Mouse (Mus musculus): Measurements from ENCODE around the gene Foxp2. TPM values are rescaled to one million over a fixed set of nuclear protein-coding genes. Genes with fewer than 3 reads are reported as not detected.

Foxp2 gene
- total and polyA plus RNA-seq, 2 experiments from 2014 or later, result 2.5 to 7.6 TPM

GRCm38 (mm10) chr6:15121339-15121738 is 220.2 kb downstream of the Foxp2 start:
- TF ChIP-seq CTCF (IDR thresholded peaks at IDR 0.05; ENCODE audit: low read depth) (no peak), EP300 (IDR thresholded peaks at IDR 0.05; ENCODE audit: low read depth) (no peak)
- ATAC-seq (ENCODE audit: insufficient read depth, low read depth) (no peak), DNase-seq (ENCODE audit: low spot score) (no peak)
- Histone ChIP-seq H3K27ac (ENCODE audit: low read depth) (no peak overlapping the region), H3K9ac (replicated peaks; ENCODE audit: low read depth, low read length) (no peak overlapping the region), H3K4me1 (ENCODE audit: control insufficient read depth, insufficient read depth) (no peaks in the 10 kb centered on the region), H3K9me3 (replicated peaks; ENCODE audit: control insufficient read depth, low read length) (no peaks in the 10 kb centered on the region), H3K4me3 (ENCODE audit: low read depth, low read length) (no peak overlapping the region), H3K4me2 (ENCODE audit: low read depth, low read length) (no peak overlapping the region), H3K36me3 (replicated peaks; ENCODE audit: control insufficient read depth, insufficient read depth, low read length) (no peaks in the 10 kb centered on the region), H3K27me3 (ENCODE audit: control insufficient read depth, insufficient read depth, low read length) (no peaks in the 10 kb centered on the region)

- 85% methylated on average over 2 of the region's 2 CpGs for WGBS
- H3K4me3 ChIP-seq (ENCODE audit: low read depth, low read length), result no peak overlapping the region
- H3K9ac ChIP-seq (replicated peaks; ENCODE audit: low read depth, low read length), result no peak overlapping the region
- no peaks in the 10 kb centered on the region for H3K27me3 ChIP-seq (ENCODE audit: control insufficient read depth, insufficient read depth, low read length)
- DNase-seq (ENCODE audit: low spot score), result no peak
- no peak overlapping the region for H3K4me2 ChIP-seq (ENCODE audit: low read depth, low read length)
- no peak for ATAC-seq (ENCODE audit: insufficient read depth, low read depth)
- H3K27ac ChIP-seq (ENCODE audit: low read depth), result no peak overlapping the region
- H3K4me1 ChIP-seq (ENCODE audit: control insufficient read depth, insufficient read depth), result no peaks in the 10 kb centered on the region
- TF ChIP-seq EP300 (IDR thresholded peaks at IDR 0.05; ENCODE audit: low read depth) (no peak), CTCF (IDR thresholded peaks at IDR 0.05; ENCODE audit: low read depth) (no peak)
- no peaks in the 10 kb centered on the region for H3K36me3 ChIP-seq (replicated peaks; ENCODE audit: control insufficient read depth, insufficient read depth, low read length)
- H3K9me3 ChIP-seq (replicated peaks; ENCODE audit: control insufficient read depth, low read length), result no peaks in the 10 kb centered on the region
These were observed 229.0 kb downstream of the Foxp2 start for GRCm38 (mm10) chr6:15130142-15130541.

- DNase-seq (ENCODE audit: low spot score) (no peak), ATAC-seq (ENCODE audit: insufficient read depth, low read depth) (no peak)
- H3K4me1 ChIP-seq (ENCODE audit: control insufficient read depth, insufficient read depth), result no peaks in the 10 kb centered on the region
- H3K4me2 ChIP-seq (ENCODE audit: low read depth, low read length), result no peak overlapping the region
- H3K9me3 ChIP-seq (replicated peaks; ENCODE audit: control insufficient read depth, low read length), result no peaks in the 10 kb centered on the region
- no peaks in the 10 kb centered on the region for H3K36me3 ChIP-seq (replicated peaks; ENCODE audit: control insufficient read depth, insufficient read depth, low read length)
- no peak overlapping the region for H3K27ac ChIP-seq (ENCODE audit: low read depth)
- H3K27me3 ChIP-seq (ENCODE audit: control insufficient read depth, insufficient read depth, low read length), result no peaks in the 10 kb centered on the region
- WGBS, result 69% methylated on average over 1 of the region's 1 CpGs
- no peak overlapping the region for H3K9ac ChIP-seq (replicated peaks; ENCODE audit: low read depth, low read length)
- no peak overlapping the region for H3K4me3 ChIP-seq (ENCODE audit: low read depth, low read length)
- TF ChIP-seq CTCF (IDR thresholded peaks at IDR 0.05; ENCODE audit: low read depth) (no peak), EP300 (IDR thresholded peaks at IDR 0.05; ENCODE audit: low read depth) (no peak)
These were observed 240.9 kb downstream of the Foxp2 start for GRCm38 (mm10) chr6:15142094-15142493.

- Histone ChIP-seq H3K4me2 (ENCODE audit: low read depth, low read length) (no peak overlapping the region), H3K27me3 (ENCODE audit: control insufficient read depth, insufficient read depth, low read length) (no peaks in the 10 kb centered on the region), H3K9me3 (replicated peaks; ENCODE audit: control insufficient read depth, low read length) (no peaks in the 10 kb centered on the region), H3K27ac (ENCODE audit: low read depth) (no peak overlapping the region), H3K36me3 (replicated peaks; ENCODE audit: control insufficient read depth, insufficient read depth, low read length) (no peaks in the 10 kb centered on the region), H3K4me1 (ENCODE audit: control insufficient read depth, insufficient read depth) (no peaks in the 10 kb centered on the region), H3K4me3 (ENCODE audit: low read depth, low read length) (no peak overlapping the region), H3K9ac (replicated peaks; ENCODE audit: low read depth, low read length) (no peak overlapping the region)
- TF ChIP-seq CTCF (IDR thresholded peaks at IDR 0.05; ENCODE audit: low read depth), result no peak
- no peak for TF ChIP-seq EP300 (IDR thresholded peaks at IDR 0.05; ENCODE audit: low read depth)
- ATAC-seq (ENCODE audit: insufficient read depth, low read depth), result no peak
- DNase-seq (ENCODE audit: low spot score), result no peak
- 74% methylated on average over 3 of the region's 3 CpGs for WGBS
These were observed 250.5 kb downstream of the Foxp2 start for GRCm38 (mm10) chr6:15151619-15152018.

- WGBS, result 67% methylated on average over 2 of the region's 2 CpGs
- Histone ChIP-seq H3K27ac (ENCODE audit: low read depth) (no peak overlapping the region), H3K36me3 (replicated peaks; ENCODE audit: control insufficient read depth, insufficient read depth, low read length) (no peaks in the 10 kb centered on the region), H3K9me3 (replicated peaks; ENCODE audit: control insufficient read depth, low read length) (no peaks in the 10 kb centered on the region), H3K4me2 (ENCODE audit: low read depth, low read length) (no peak overlapping the region), H3K4me1 (ENCODE audit: control insufficient read depth, insufficient read depth) (no peaks in the 10 kb centered on the region), H3K9ac (replicated peaks; ENCODE audit: low read depth, low read length) (no peak overlapping the region), H3K27me3 (ENCODE audit: control insufficient read depth, insufficient read depth, low read length) (no peaks in the 10 kb centered on the region), H3K4me3 (ENCODE audit: low read depth, low read length) (no peak overlapping the region)
- DNase-seq (ENCODE audit: low spot score) (no peak), ATAC-seq (ENCODE audit: insufficient read depth, low read depth) (no peak)
- TF ChIP-seq EP300 (IDR thresholded peaks at IDR 0.05; ENCODE audit: low read depth) (no peak), CTCF (IDR thresholded peaks at IDR 0.05; ENCODE audit: low read depth) (peak; percentile 35)
These were observed 262.4 kb downstream of the Foxp2 start for GRCm38 (mm10) chr6:15163508-15164053.

GRCm38 (mm10) chr6:15176754-15177153 is 275.6 kb downstream of the Foxp2 start:
- DNase-seq (ENCODE audit: low spot score), result no peak
- Histone ChIP-seq H3K4me3 (ENCODE audit: low read depth, low read length) (no peak overlapping the region), H3K4me2 (ENCODE audit: low read depth, low read length) (no peak overlapping the region), H3K27me3 (ENCODE audit: control insufficient read depth, insufficient read depth, low read length) (no peaks in the 10 kb centered on the region), H3K9me3 (replicated peaks; ENCODE audit: control insufficient read depth, low read length) (no peaks in the 10 kb centered on the region), H3K4me1 (ENCODE audit: control insufficient read depth, insufficient read depth) (no peaks in the 10 kb centered on the region), H3K9ac (replicated peaks; ENCODE audit: low read depth, low read length) (no peak overlapping the region), H3K36me3 (replicated peaks; ENCODE audit: control insufficient read depth, insufficient read depth, low read length) (no peaks in the 10 kb centered on the region), H3K27ac (ENCODE audit: low read depth) (no peak overlapping the region)
- ATAC-seq (ENCODE audit: insufficient read depth, low read depth), result no peak
- TF ChIP-seq EP300 (IDR thresholded peaks at IDR 0.05; ENCODE audit: low read depth), result no peak
- TF ChIP-seq CTCF (IDR thresholded peaks at IDR 0.05; ENCODE audit: low read depth), result peak; percentile 44

Data from heart, postnatal 0 days (tissue).